Mouse (Mus musculus): ENCODE measurements around the gene Ccdc32. TPM values are rescaled to one million over a fixed set of nuclear protein-coding genes. Genes with fewer than 3 reads are reported as not detected.

Gene Ccdc32
- polyA plus RNA-seq (2015; fragmentation: Nextera tagmentation; extraction: Ambion mirVana), result 37.6 and 39.9 TPM in 2 replicates

DNA sequence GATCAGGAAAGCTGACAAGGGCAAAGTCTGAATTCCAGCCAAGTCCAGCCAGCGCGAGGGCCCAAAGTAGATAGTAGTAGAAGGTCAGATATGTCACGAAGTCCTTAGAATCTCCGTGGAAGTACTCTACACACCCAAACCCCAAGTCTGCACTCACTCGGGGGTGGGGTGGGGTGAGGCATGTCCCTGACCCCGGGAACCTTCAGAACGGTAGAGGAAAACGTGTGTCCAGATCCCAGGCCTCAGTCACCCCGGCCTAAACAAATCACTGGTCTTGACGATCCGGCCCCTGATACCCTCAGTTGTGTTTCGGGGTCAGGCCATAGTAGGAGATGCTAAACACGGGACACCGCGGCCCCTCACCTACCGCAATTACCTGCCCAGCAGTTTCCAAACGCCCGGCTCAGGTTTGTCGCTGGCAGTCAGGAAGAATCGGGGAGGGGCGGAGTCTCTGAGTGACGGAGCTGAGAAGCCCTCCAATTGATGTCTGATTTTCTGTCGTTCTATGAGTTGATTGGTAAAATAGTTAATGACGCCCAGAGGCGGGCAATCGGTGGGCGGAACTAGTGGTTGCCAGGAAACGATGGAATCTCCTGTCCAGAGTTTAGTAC lies at the start of gene Ccdc32:
Gene Ccdc32, minus strand, starts transcription at position 453 of the 611 bp plus-strand sequence.
- ATAC-seq, result peak; percentile 96
- Histone ChIP-seq H3K4me3 (ENCODE audit: low read length) (peak within 1 kb of the TSS; percentile 65), H3K9me3 (ENCODE audit: control insufficient read depth, low read length) (no peaks in the 10 kb centered on the region), H3K36me3 (ENCODE audit: control insufficient read depth, insufficient read depth, low read length) (peaks cover 6% of the 10 kb centered on the region; the same call in 1 of the 2 replicates), H3K4me2 (ENCODE audit: low read depth, low read length) (peak within 1 kb of the TSS; percentile 49), H3K4me1 (ENCODE audit: control insufficient read depth, insufficient read depth, low read length) (peaks cover 3% of the 10 kb centered on the region; the same call in 1 of the 2 replicates), H3K27me3 (replicated peaks; ENCODE audit: control insufficient read depth, insufficient read depth, low read length) (no peaks in the 10 kb centered on the region), H3K27ac (ENCODE audit: low read length) (peak within 1 kb of the TSS; percentile 52), H3K9ac (ENCODE audit: low read depth, low read length) (peak within 1 kb of the TSS; percentile 73)
- under 1% methylated on average over 28 of the region's 28 CpGs for WGBS

DNA sequence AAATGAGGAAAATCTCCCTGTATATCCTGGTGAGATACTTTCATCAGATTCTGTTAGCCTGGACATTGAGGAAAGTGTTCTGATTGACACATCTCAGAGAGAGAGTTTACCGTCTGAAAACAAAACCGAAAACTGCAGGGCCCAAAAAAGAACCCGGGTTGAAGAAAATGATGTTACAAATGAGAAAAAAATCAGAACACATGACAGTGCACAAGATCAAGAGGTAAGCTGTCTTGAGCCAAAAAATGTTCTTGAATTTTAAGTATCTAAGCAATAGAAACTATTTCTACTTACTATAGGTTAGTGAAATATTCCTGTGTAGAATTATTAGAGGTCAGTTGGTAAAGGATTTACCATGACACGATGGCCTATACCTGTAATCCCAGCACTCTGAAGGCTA lies 43.2 kb upstream of the Ccdc32 start:
- Histone ChIP-seq H3K9me3 (ENCODE audit: control insufficient read depth, low read length) (no peaks in the 10 kb centered on the region), H3K4me3 (ENCODE audit: low read length) (no peak overlapping the region), H3K4me2 (ENCODE audit: low read depth, low read length) (no peak overlapping the region), H3K4me1 (ENCODE audit: control insufficient read depth, insufficient read depth, low read length) (no peaks in the 10 kb centered on the region), H3K27ac (ENCODE audit: low read length) (no peak overlapping the region), H3K36me3 (ENCODE audit: control insufficient read depth, insufficient read depth, low read length) (peaks cover 4% of the 10 kb centered on the region; the same call in 1 of the 2 replicates), H3K27me3 (replicated peaks; ENCODE audit: control insufficient read depth, insufficient read depth, low read length) (no peaks in the 10 kb centered on the region), H3K9ac (ENCODE audit: low read depth, low read length) (no peak overlapping the region)
- WGBS, result 88% methylated on average over 4 of the region's 4 CpGs
- ATAC-seq, result no peak

DNA sequence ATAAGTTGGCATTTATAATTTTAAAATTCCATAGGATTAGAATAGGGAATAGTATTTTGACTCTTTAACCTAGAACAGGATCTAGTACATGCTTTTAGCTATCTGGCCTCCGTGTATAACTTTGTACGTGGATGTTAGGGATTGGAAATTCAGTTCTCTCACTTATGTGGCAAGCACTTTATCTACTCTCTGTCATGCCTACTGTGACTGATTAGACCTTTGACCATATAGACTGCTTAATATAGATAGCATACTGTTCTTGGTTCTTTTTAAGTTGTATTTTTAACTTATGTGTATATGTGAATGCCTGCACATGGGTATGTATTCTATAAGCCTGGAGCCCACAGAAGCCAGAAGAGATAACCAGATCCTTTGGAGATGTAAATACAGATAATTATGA lies 30.9 kb upstream of the Ccdc32 start:
- H3K9ac ChIP-seq (ENCODE audit: low read depth, low read length), result no peak overlapping the region
- no peak overlapping the region for H3K4me3 ChIP-seq (ENCODE audit: low read length)
- no peaks in the 10 kb centered on the region for H3K27me3 ChIP-seq (replicated peaks; ENCODE audit: control insufficient read depth, insufficient read depth, low read length)
- H3K4me2 ChIP-seq (ENCODE audit: low read depth, low read length), result no peak overlapping the region
- no peak for ATAC-seq
- no peaks in the 10 kb centered on the region for H3K36me3 ChIP-seq (ENCODE audit: control insufficient read depth, insufficient read depth, low read length)
- H3K27ac ChIP-seq (ENCODE audit: low read length), result no peak overlapping the region
- H3K4me1 ChIP-seq (ENCODE audit: control insufficient read depth, insufficient read depth, low read length), result no peaks in the 10 kb centered on the region
- H3K9me3 ChIP-seq (ENCODE audit: control insufficient read depth, low read length), result no peaks in the 10 kb centered on the region
- 91% methylated on average over 2 of the region's 2 CpGs for WGBS

DNA sequence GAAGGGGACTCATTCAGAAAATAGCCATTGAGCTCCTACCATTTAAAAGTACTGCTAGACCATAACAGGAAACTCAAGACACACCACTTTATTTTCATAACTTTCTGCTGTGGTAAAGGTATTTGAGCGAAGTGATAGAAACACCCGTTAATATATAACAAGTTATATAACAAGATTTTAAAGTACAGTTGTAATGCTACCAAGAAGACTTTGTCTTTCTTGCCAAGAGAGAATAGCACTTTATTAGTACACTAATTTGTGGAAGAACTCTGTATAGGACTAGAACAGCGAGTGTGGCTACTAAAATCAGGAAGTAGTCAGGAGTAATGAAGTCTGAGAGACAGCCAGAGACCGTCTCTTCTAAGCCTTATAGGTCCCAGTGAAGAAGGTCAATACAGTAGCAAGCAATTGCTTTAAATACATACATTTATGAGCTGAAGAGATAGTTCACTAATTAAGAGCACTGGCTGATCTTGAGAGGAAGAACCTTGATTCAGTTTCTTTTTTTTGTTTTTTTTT lies 21.0 kb upstream of the Ccdc32 start:
- Histone ChIP-seq H3K27me3 (replicated peaks; ENCODE audit: control insufficient read depth, insufficient read depth, low read length) (no peaks in the 10 kb centered on the region), H3K36me3 (ENCODE audit: control insufficient read depth, insufficient read depth, low read length) (no peaks in the 10 kb centered on the region), H3K27ac (ENCODE audit: low read length) (no peak overlapping the region), H3K4me1 (ENCODE audit: control insufficient read depth, insufficient read depth, low read length) (peaks cover 2% of the 10 kb centered on the region; the same call in 1 of the 2 replicates), H3K4me2 (ENCODE audit: low read depth, low read length) (no peak overlapping the region), H3K9me3 (ENCODE audit: control insufficient read depth, low read length) (no peaks in the 10 kb centered on the region), H3K4me3 (ENCODE audit: low read length) (no peak overlapping the region), H3K9ac (ENCODE audit: low read depth, low read length) (no peak overlapping the region)
- no peak for ATAC-seq
- 78% methylated on average over 4 of the region's 4 CpGs for WGBS

DNA sequence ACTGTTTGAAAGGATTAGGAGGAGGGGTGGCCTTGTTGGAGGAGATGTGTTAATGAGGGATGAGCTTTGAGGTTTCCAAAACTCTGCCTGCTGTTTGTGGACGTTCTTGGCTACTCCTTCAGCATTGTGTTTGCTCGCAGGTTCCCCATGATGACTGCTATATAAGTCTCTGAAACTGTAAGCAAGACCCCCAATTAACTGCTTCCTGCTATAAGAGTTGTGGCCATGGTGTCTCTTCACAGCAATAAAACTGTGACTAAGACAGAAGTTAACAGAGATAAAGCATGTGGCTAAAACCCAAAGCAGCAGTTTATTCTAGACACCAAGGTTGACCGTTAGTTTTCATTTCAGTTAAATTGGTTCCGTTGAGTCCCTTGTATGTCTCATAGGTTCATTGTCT lies 18.7 kb upstream of the Ccdc32 start:
- Histone ChIP-seq H3K4me1 (ENCODE audit: control insufficient read depth, insufficient read depth, low read length) (peaks cover 2% of the 10 kb centered on the region; the same call in 1 of the 2 replicates), H3K36me3 (ENCODE audit: control insufficient read depth, insufficient read depth, low read length) (no peaks in the 10 kb centered on the region), H3K27ac (ENCODE audit: low read length) (no peak overlapping the region), H3K4me3 (ENCODE audit: low read length) (peak overlapping the region; percentile 89), H3K27me3 (replicated peaks; ENCODE audit: control insufficient read depth, insufficient read depth, low read length) (no peaks in the 10 kb centered on the region), H3K4me2 (ENCODE audit: low read depth, low read length) (peak overlapping the region; percentile 59), H3K9ac (ENCODE audit: low read depth, low read length) (peak overlapping the region; percentile 82), H3K9me3 (ENCODE audit: control insufficient read depth, low read length) (no peaks in the 10 kb centered on the region)
- WGBS, result 16% methylated on average over 4 of the region's 4 CpGs
- ATAC-seq, result no peak

DNA sequence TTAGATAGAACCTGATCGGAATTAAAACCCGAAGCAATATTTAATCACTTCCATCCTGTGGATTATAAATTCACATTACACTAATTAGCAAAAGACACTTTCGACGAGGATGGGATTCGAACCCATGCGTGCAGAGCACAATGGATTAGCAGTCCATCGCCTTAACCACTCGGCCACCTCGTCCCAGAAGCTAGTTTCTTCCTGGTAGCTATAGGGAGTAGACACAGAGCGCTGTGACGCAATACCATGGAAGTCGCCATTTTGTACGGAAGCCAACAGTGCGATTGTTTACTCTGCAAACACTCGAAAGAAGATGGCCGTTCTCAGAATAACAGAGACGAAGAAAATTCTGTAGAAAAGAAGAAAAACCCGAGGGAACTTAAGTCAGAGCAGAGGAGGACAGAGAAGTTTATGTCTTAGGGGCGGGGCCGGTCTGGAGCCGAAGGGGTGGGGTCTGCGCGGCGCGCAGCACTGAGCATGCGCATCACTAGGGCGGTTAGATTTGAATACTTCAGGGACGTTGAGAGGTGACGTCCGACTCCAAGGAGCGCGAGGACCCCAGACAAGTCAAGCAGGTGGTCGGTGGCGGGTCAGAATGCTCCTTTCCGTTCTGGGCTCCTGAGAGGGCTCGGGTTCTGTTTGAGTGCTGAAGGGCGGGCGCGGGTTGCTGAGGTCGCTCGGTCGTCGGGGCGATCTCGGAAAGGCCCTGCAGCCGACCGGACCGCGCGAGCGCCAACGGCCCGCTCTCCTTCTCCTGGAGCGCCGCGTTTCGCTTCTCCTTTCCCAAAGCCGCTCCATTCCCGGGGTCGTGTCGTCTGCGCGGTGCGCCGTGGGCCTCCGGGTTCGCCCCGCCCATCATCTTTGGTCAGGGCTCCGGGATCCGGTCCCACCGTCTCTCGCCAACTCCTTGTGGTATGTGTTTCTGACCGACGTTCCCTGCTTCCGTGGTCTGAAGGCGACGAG lies 17.7 kb upstream of the Ccdc32 start, which contains the start of gene Knl1:
Gene Knl1, plus strand, starts transcription at position 471 of the 963 bp plus-strand sequence.
- WGBS, result under 1% methylated on average over 77 of the region's 77 CpGs
- H3K9me3 ChIP-seq (ENCODE audit: control insufficient read depth, low read length), result no peaks in the 10 kb centered on the region
- H3K36me3 ChIP-seq (ENCODE audit: control insufficient read depth, insufficient read depth, low read length), result no peaks in the 10 kb centered on the region
- peak within 1 kb of the TSS; percentile 59 for H3K4me2 ChIP-seq (ENCODE audit: low read depth, low read length)
- no peaks in the 10 kb centered on the region for H3K27me3 ChIP-seq (replicated peaks; ENCODE audit: control insufficient read depth, insufficient read depth, low read length)
- ATAC-seq, result peak; percentile 97
- H3K9ac ChIP-seq (ENCODE audit: low read depth, low read length), result peak within 1 kb of the TSS; percentile 82
- peak within 1 kb of the TSS; percentile 89 for H3K27ac ChIP-seq (ENCODE audit: low read length)
- peaks cover 2% of the 10 kb centered on the region; the same call in 1 of the 2 replicates for H3K4me1 ChIP-seq (ENCODE audit: control insufficient read depth, insufficient read depth, low read length)
- H3K4me3 ChIP-seq (ENCODE audit: low read length), result peak within 1 kb of the TSS; percentile 89

DNA sequence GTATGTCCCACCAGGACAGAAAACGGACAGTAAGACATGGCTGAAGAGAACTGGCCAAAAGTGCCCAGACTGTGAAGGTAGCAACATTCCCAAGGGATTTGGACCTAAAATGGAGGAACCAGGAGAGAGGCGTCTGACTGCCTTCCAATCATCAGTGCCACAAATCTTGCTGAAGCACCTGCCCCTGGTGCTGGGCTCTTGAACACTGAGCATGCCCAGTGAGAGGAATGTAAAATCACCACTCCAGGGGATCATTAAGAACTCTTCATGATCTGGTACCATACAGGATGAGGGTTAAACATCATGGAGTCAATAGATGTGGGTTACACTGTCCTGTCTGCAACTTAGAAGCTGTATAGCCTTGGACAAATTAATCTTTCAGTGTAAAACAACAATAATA lies 16.0 kb upstream of the Ccdc32 start:
- no peak overlapping the region for H3K4me3 ChIP-seq (ENCODE audit: low read length)
- no peaks in the 10 kb centered on the region for H3K36me3 ChIP-seq (ENCODE audit: control insufficient read depth, insufficient read depth, low read length)
- 73% methylated on average over 2 of the region's 2 CpGs for WGBS
- no peaks in the 10 kb centered on the region for H3K9me3 ChIP-seq (ENCODE audit: control insufficient read depth, low read length)
- H3K27ac ChIP-seq (ENCODE audit: low read length), result no peak overlapping the region
- H3K9ac ChIP-seq (ENCODE audit: low read depth, low read length), result no peak overlapping the region
- H3K4me1 ChIP-seq (ENCODE audit: control insufficient read depth, insufficient read depth, low read length), result peaks cover 2% of the 10 kb centered on the region; the same call in 1 of the 2 replicates
- no peaks in the 10 kb centered on the region for H3K27me3 ChIP-seq (replicated peaks; ENCODE audit: control insufficient read depth, insufficient read depth, low read length)
- H3K4me2 ChIP-seq (ENCODE audit: low read depth, low read length), result no peak overlapping the region
- no peak for ATAC-seq

DNA sequence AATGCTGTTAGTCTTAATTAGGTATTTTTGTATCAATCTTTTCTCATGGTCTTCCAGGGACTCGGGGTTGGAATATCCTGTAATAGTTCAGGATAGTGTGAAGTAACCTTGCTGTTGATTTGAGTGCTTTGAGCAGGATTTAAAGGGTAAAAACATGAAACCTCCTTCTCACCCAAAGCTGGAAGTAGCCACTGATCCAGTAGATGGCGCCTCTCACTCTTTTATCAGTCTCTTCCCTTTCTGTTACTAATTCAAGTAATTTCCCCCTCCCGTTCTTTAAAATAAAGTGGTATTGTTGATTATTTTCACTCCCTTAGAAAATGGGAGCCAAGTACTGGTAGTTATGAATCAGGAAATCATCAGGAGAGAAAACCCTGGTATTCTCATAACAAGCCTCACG lies 11.7 kb upstream of the Ccdc32 start:
- Histone ChIP-seq H3K9ac (ENCODE audit: low read depth, low read length) (no peak overlapping the region), H3K27ac (ENCODE audit: low read length) (no peak overlapping the region), H3K4me1 (ENCODE audit: control insufficient read depth, insufficient read depth, low read length) (no peaks in the 10 kb centered on the region), H3K27me3 (replicated peaks; ENCODE audit: control insufficient read depth, insufficient read depth, low read length) (no peaks in the 10 kb centered on the region), H3K36me3 (ENCODE audit: control insufficient read depth, insufficient read depth, low read length) (no peaks in the 10 kb centered on the region), H3K4me3 (ENCODE audit: low read length) (no peak overlapping the region), H3K9me3 (ENCODE audit: control insufficient read depth, low read length) (no peaks in the 10 kb centered on the region), H3K4me2 (ENCODE audit: low read depth, low read length) (no peak overlapping the region)
- 48% methylated on average over 4 of the region's 4 CpGs for WGBS
- ATAC-seq, result no peak

DNA sequence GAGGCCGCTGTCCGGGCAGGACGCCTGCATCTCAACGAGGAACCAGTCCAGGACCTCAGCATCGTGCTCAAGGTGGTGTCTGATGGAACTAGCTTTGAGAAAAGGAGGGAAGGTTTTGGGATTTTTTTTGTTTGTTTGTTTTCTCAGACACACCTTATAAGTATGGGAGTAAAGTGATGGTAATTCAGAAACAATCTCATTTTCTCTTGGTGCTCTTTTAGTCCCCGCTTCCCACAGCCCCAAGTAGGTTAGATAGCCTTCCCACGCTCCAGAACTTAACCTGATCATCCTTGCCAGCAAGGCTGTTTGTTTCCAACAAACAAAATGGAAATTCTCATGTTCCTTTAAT lies 6.2 kb upstream of the Ccdc32 start:
- Histone ChIP-seq H3K4me1 (ENCODE audit: control insufficient read depth, insufficient read depth, low read length) (peaks cover 8% of the 10 kb centered on the region), H3K27ac (ENCODE audit: low read length) (peak overlapping the region; percentile 85), H3K9me3 (ENCODE audit: control insufficient read depth, low read length) (no peaks in the 10 kb centered on the region), H3K4me2 (ENCODE audit: low read depth, low read length) (peak overlapping the region; percentile 75), H3K36me3 (ENCODE audit: control insufficient read depth, insufficient read depth, low read length) (no peaks in the 10 kb centered on the region), H3K4me3 (ENCODE audit: low read length) (peak overlapping the region; percentile 97), H3K9ac (ENCODE audit: low read depth, low read length) (peak overlapping the region; percentile 91), H3K27me3 (replicated peaks; ENCODE audit: control insufficient read depth, insufficient read depth, low read length) (no peaks in the 10 kb centered on the region)
- WGBS, result 9% methylated on average over 7 of the region's 7 CpGs
- no peak for ATAC-seq
